Mouse (Mus musculus) CD4-positive naive resting alpha-beta T cell, adult 76 days (primary cell): Measurements from ENCODE around the gene Fasn. TPM values are rescaled to one million over a fixed set of nuclear protein-coding genes. Genes with fewer than 3 reads are reported as not detected.

ENCODE experiments used
- total RNA-seq: library from RNA; stranded (reverse); gene quantifications from one replicate; pipeline ENCODE4 v1.2.4, GENCODE M21; 2023

Gene Fasn
- total RNA-seq: 142 TPM

GRCm38 (mm10) chr11:120823956-120824786, at the start of gene Fasn:
Gene Fasn, minus strand, starts transcription at chr11:120824547.

GRCm38 (mm10) chr11:120795756-120796613, 28.4 kb downstream of the Fasn start, which contains the start of gene Dus1l:
Gene Dus1l, minus strand, starts transcription at chr11:120796403.

GRCm38 (mm10) chr11:120784064-120784791, 40.1 kb downstream of the Fasn start, which contains the start of the genes Rfng and Gps1:
Gene Rfng, minus strand, starts transcription at chr11:120784207.
Gene Gps1, plus strand, starts transcription at chr11:120784272.

GRCm38 (mm10) chr11:120762672-120763041, 61.7 kb downstream of the Fasn start, which contains the start of gene Hmga1b:
Gene Hmga1b, plus strand, starts transcription at chr11:120762794.

Other genes starting within 250 kb of the Fasn start
- gene Arhgdia, start 242.9 kb downstream of the Fasn start, total RNA-seq: 372 TPM
- 104 TPM for gene Alyref, start 226.2 kb downstream of the Fasn start, total RNA-seq
- gene Anapc11, start 226.1 kb downstream of the Fasn start, total RNA-seq: 57.5 TPM
- gene Npb, start 216.1 kb downstream of the Fasn start, total RNA-seq: 6.0 TPM
- gene Pcyt2, start 206.6 kb downstream of the Fasn start, total RNA-seq: 152 TPM
- gene Sirt7, start 199.3 kb downstream of the Fasn start, total RNA-seq: 96.6 TPM
- 53.1 TPM for gene Mafg, start 190.9 kb downstream of the Fasn start, total RNA-seq
- gene Pycr1, start 180.8 kb downstream of the Fasn start, total RNA-seq: 2.8 TPM
- not detected for gene Myadml2, start 176.4 kb downstream of the Fasn start, total RNA-seq
- gene Notum, start 163.4 kb downstream of the Fasn start, total RNA-seq: not detected
- gene Aspscr1, start 151.6 kb downstream of the Fasn start, total RNA-seq: 106 TPM
- 18.0 TPM for gene Cenpx, start 110.8 kb downstream of the Fasn start, total RNA-seq
- 31.1 TPM for gene Lrrc45, start 110.6 kb downstream of the Fasn start, total RNA-seq
- 1.1 TPM for gene Rac3, start 103.1 kb downstream of the Fasn start, total RNA-seq
- 3.0 TPM for gene Dcxr, start 97.3 kb downstream of the Fasn start, total RNA-seq
- not detected for gene Cbr2, start 92.4 kb downstream of the Fasn start, total RNA-seq
- gene Hmga1b, start 61.8 kb downstream of the Fasn start, total RNA-seq: 22.0 TPM
- 12.3 TPM for gene Rfng, start 40.3 kb downstream of the Fasn start, total RNA-seq
- 56.1 TPM for gene Gps1, start 40.3 kb downstream of the Fasn start, total RNA-seq
- gene Dus1l, start 28.1 kb downstream of the Fasn start, total RNA-seq: 51.9 TPM
- gene Ccdc57, start 108.3 kb upstream of the Fasn start, total RNA-seq: 0.44 TPM
- gene Slc16a3, start 123.9 kb upstream of the Fasn start, total RNA-seq: 7.7 TPM
- gene Csnk1d, start 166.8 kb upstream of the Fasn start, total RNA-seq: 153 TPM
- gene Cd7, start 214.9 kb upstream of the Fasn start, total RNA-seq: 85.4 TPM
- not detected for gene Sectm1b, start 239.0 kb upstream of the Fasn start, total RNA-seq